Mouse (Mus musculus) hindbrain, embryonic 15.5 days (tissue): ENCODE data around the gene Stra6l. TPM values are rescaled to one million over a fixed set of nuclear protein-coding genes. Genes with fewer than 3 reads are reported as not detected.

Source experiments
- ATAC-seq: fragments of 200-750 bp; cut with Nextera tagmentation; 2 replicates; pipeline ENCODE4 v1.8.0; 2017; ENCODE audit warnings: low read depth, moderate number of reproducible peaks, moderate TSS enrichment; ENCODE audit not compliant: low FRiP score
- H3K27ac ChIP-seq: fragments of 300-500 bp; sonication (generic); replicated peaks from 2 replicates; pipeline ENCODE4 v1.5.1; 2015; ENCODE audit warnings: mild to moderate bottlenecking, inconsistent platforms
- H3K27me3 ChIP-seq: fragments of 300-500 bp; sonication (generic); 2 replicates; pipeline ENCODE4 v1.6.1; 2015; ENCODE audit warnings: control low read depth, inconsistent platforms
- H3K36me3 ChIP-seq: fragments of 300-500 bp; sonication (generic); 2 replicates; pipeline ENCODE4 v1.6.1; 2015; ENCODE audit warnings: control low read depth, inconsistent platforms
- H3K4me1 ChIP-seq: fragments of 300-500 bp; sonication (generic); replicated peaks from 2 replicates; pipeline ENCODE4 v1.6.1; 2015; ENCODE audit warnings: control low read depth, inconsistent platforms
- H3K4me2 ChIP-seq: fragments of 300-500 bp; sonication (generic); 2 replicates; pipeline ENCODE4 v1.6.1; 2015; ENCODE audit warnings: moderate library complexity, mild to moderate bottlenecking, inconsistent platforms
- H3K4me3 ChIP-seq: fragments of 300-500 bp; sonication (generic); 2 replicates; pipeline ENCODE4 v1.5.1; 2015; ENCODE audit warnings: mild to moderate bottlenecking, inconsistent platforms
- H3K9ac ChIP-seq: fragments of 300-500 bp; sonication (generic); 2 replicates; pipeline ENCODE4 v1.6.1; 2015; ENCODE audit warnings: inconsistent platforms
- H3K9me3 ChIP-seq: fragments of 300-500 bp; sonication (generic); 2 replicates; pipeline ENCODE4 v1.6.1; 2016; ENCODE audit warnings: control low read depth, inconsistent platforms
- WGBS: fragments of 180-500 bp; shearing (Covaris S2); methylation state at CpG from one replicate; pipeline ENCODE4 v1.1.7; 2015; 5-methylcytosine and 5-hydroxymethylcytosine counted together
- polyA plus RNA-seq: library from polyadenylated mRNA; unstranded; fragments of >200 nt; fragmentation: Nextera tagmentation; extraction: Ambion mirVana; gene quantifications from 2 replicates; pipeline ENCODE4 v1.2.1, GENCODE M21; 2015

Stra6l gene
- polyA plus RNA-seq, 1 experiment from 2014 or later: 0.35 TPM

DNA sequence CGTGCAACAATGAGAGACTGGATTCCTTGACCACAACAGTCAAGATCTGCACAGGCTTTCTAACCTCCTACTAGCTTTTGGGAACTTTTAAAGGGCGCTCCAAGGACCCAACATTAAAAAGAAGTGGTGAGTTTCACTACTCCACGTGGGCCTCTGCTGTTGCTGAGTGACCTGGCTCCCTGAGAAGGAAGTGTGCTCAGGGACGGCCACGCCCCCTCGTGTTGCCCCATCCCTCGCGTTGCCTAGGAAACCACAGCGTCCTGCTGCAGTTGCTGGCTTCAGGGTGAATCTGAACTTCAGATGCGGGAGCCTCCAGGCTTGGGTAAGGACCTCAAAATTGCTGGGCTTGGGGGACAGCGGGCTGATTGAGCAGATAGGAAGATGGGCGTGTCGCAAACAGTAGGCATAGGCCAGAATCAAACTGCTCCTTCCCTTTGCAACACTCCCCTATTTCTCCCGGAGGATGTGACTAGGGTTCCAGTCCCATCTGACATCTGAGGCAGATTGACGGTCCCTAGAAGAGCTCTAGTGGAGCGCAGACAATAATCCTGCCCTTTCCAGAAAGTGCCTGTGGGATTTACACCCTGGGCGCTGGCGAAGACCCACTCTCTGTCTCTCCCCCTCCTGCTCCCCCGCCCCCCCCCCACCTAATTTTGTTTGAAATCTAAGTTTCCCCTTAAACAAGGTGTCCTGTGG lies 41.8 kb downstream of the Stra6l start, which contains the start of gene Ccdc180:
Ccdc180 (plus strand) TSS at position 238 of the 696 bp plus-strand sequence.
- 0 out of 2 replicates have a peak within 1 kb of the TSS, but pooled peaks have one; percentile 12 for H3K4me3 ChIP-seq
- H3K27ac ChIP-seq: no peak within 1 kb of the TSS
- H3K9me3 ChIP-seq: no peaks in the 10 kb centered on the region
- H3K9ac ChIP-seq: no peak within 1 kb of the TSS
- WGBS: 12% methylated on average over 19 of the region's 19 CpGs
- H3K4me1 ChIP-seq: peaks cover 8% of the 10 kb centered on the region
- no peaks in the 10 kb centered on the region for H3K36me3 ChIP-seq
- no peaks in the 10 kb centered on the region for H3K27me3 ChIP-seq
- peak; percentile 42; the same call in 1 of the 2 replicates for ATAC-seq
- peak within 1 kb of the TSS; percentile 43 for H3K4me2 ChIP-seq

- H3K4me3 ChIP-seq: no peak overlapping the region
- H3K4me2 ChIP-seq: no peak overlapping the region
- WGBS: 15% methylated on average over 16 of the region's 16 CpGs
- peaks cover 4% of the 10 kb centered on the region; the same call in 1 of the 2 replicates for H3K4me1 ChIP-seq
- H3K9me3 ChIP-seq: no peaks in the 10 kb centered on the region
- H3K27ac ChIP-seq: no peak overlapping the region
- no peaks in the 10 kb centered on the region for H3K36me3 ChIP-seq
- ATAC-seq: no peak
- no peaks in the 10 kb centered on the region for H3K27me3 ChIP-seq
- H3K9ac ChIP-seq: no peak overlapping the region
Measured at GRCm38 (mm10) chr4:45896425-45897081, 48.1 kb downstream of the Stra6l start.

GRCm38 (mm10) chr4:45898413-45898812 lies 49.9 kb downstream of the Stra6l start:
- no peaks in the 10 kb centered on the region for H3K36me3 ChIP-seq
- H3K9me3 ChIP-seq: no peaks in the 10 kb centered on the region
- H3K9ac ChIP-seq: no peak overlapping the region
- H3K27me3 ChIP-seq: no peaks in the 10 kb centered on the region
- H3K4me3 ChIP-seq: no peak overlapping the region
- ATAC-seq: no peak
- 65% methylated on average over 5 of the region's 5 CpGs for WGBS
- peaks cover 4% of the 10 kb centered on the region; the same call in 1 of the 2 replicates for H3K4me1 ChIP-seq
- H3K27ac ChIP-seq: no peak overlapping the region
- no peak overlapping the region for H3K4me2 ChIP-seq

DNA sequence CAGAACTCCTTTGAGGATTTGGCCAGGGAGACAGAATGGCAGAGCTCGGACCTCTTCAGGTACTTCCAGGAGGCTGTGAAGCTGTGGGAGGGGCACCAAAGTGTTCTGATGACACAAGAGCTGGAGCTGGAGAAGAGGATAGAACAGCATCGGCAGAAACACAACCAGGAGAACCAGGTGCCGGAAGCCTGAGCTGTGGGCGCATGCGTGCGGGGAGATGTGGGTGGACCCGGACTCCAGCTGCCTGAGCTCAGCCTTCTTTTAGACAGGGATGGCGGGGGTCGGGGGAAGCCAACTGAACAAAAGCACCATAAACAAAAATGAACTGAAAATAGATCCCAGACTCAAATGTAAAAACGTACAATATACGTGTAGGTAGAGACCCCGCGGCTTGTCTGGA lies 60.8 kb downstream of the Stra6l start:
- H3K27ac ChIP-seq: no peak overlapping the region
- no peak overlapping the region for H3K4me3 ChIP-seq
- no peak overlapping the region for H3K4me2 ChIP-seq
- 91% methylated on average over 13 of the region's 13 CpGs for WGBS
- no peaks in the 10 kb centered on the region for H3K4me1 ChIP-seq
- H3K36me3 ChIP-seq: no peaks in the 10 kb centered on the region
- no peak for ATAC-seq
- no peak overlapping the region for H3K9ac ChIP-seq
- no peaks in the 10 kb centered on the region for H3K27me3 ChIP-seq
- H3K9me3 ChIP-seq: no peaks in the 10 kb centered on the region

DNA sequence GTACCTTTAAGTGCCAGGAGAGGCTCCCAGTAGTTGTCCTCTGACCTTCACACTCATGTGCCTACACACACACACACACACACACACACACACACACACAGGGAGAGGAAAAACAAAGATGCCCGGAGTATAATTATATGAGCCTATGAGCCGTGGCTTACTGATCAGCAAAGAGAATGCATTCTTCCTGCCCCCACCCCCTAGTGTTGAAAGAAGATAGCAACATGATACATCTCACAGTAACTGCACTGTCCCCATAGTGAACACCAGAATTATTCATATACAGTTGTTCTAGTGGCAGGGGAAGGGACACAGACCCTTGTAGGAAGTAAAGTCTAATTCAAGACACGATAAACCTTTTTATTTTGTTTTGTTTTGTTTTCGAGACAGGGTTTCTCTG lies 61.5 kb downstream of the Stra6l start:
- Histone ChIP-seq H3K27ac (no peak overlapping the region), H3K27me3 (no peaks in the 10 kb centered on the region), H3K4me3 (no peak overlapping the region), H3K4me2 (no peak overlapping the region), H3K9ac (no peak overlapping the region), H3K4me1 (no peaks in the 10 kb centered on the region), H3K36me3 (no peaks in the 10 kb centered on the region), H3K9me3 (no peaks in the 10 kb centered on the region)
- ATAC-seq: no peak
- WGBS: 66% methylated on average over 4 of the region's 4 CpGs

GRCm38 (mm10) chr4:45911256-45911655 lies 62.8 kb downstream of the Stra6l start:
- H3K27me3 ChIP-seq: no peaks in the 10 kb centered on the region
- no peak overlapping the region for H3K4me3 ChIP-seq
- no peaks in the 10 kb centered on the region for H3K4me1 ChIP-seq
- WGBS: 87% methylated on average over 5 of the region's 5 CpGs
- H3K4me2 ChIP-seq: no peak overlapping the region
- no peak overlapping the region for H3K9ac ChIP-seq
- H3K36me3 ChIP-seq: no peaks in the 10 kb centered on the region
- no peaks in the 10 kb centered on the region for H3K9me3 ChIP-seq
- no peak overlapping the region for H3K27ac ChIP-seq
- ATAC-seq: no peak

DNA sequence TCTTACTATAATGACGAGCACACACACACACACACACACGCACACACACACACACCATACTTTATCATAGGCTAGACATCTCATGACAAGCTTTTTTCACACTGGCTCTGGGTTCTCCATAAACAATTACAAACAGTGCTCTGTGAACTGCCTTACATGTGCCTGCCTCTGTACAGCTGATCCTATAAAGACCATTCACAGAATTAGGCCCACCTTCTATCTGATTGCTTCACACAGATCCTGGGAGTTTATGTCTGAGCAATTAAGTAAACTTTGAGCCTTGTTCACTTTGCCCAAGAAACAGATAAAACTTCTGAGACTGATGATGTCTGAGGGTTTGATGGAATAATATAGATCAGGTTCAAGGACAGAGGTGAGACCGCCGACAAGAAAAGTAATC lies 63.4 kb downstream of the Stra6l start:
- no peak overlapping the region for H3K9ac ChIP-seq
- no peak overlapping the region for H3K4me2 ChIP-seq
- H3K27ac ChIP-seq: no peak overlapping the region
- H3K36me3 ChIP-seq: no peaks in the 10 kb centered on the region
- H3K4me1 ChIP-seq: no peaks in the 10 kb centered on the region
- H3K27me3 ChIP-seq: no peaks in the 10 kb centered on the region
- no peak for ATAC-seq
- no peak overlapping the region for H3K4me3 ChIP-seq
- WGBS: 87% methylated on average over 4 of the region's 4 CpGs
- no peaks in the 10 kb centered on the region for H3K9me3 ChIP-seq

- no peaks in the 10 kb centered on the region for H3K27me3 ChIP-seq
- 46% methylated on average over 7 of the region's 7 CpGs for WGBS
- no peak overlapping the region for H3K9ac ChIP-seq
- no peak overlapping the region for H3K4me3 ChIP-seq
- ATAC-seq: no peak
- H3K27ac ChIP-seq: no peak overlapping the region
- no peaks in the 10 kb centered on the region for H3K9me3 ChIP-seq
- no peaks in the 10 kb centered on the region for H3K36me3 ChIP-seq
- no peaks in the 10 kb centered on the region for H3K4me1 ChIP-seq
- no peak overlapping the region for H3K4me2 ChIP-seq
Measured at GRCm38 (mm10) chr4:45917091-45917490, 68.6 kb downstream of the Stra6l start.

DNA sequence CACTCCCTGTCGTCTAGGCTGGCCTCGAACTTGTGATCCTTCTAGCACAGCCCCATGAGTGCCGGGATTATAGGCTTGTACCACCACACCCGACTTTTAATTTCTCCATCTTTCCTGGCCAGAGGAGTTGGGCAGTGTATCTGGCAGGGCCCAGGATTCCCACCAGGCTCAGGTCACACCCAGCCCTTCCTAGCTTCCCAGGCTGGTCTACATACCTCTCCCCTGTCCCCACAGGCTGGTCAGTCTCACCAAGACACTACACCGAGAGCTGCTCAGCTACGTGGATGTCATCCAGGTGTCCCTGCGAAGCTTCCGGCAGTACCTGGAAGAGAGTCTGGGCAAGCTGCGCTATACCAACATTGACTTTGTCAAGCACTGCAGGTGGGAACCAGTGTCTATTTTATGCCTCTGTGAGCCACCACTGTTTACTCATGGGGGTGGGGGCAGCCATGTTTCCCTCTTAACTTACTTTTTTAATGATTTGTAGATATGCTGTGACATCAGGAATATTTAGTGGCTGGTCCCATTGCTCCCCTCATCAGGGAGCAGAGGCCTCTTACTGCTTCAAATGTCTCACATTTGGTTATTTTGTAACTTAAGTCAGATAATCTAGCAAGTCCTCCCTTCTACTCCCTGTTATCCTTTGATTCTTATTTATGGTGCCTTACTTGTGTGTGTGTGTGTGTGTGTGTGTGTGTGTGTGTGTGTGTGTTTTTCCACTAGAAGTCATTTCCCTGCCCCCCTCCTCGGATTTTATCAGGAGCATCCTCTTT lies 73.4 kb downstream of the Stra6l start:
- 89% methylated on average over 10 of the region's 10 CpGs for whole genome bisulfite sequencing
- no peak overlapping the region for H3K4me2 ChIP-seq
- no peak overlapping the region for H3K9ac ChIP-seq
- H3K4me1 ChIP-seq: no peaks in the 10 kb centered on the region
- H3K27me3 ChIP-seq: no peaks in the 10 kb centered on the region
- H3K9me3 ChIP-seq: no peaks in the 10 kb centered on the region
- ATAC-seq: no peak
- H3K27ac ChIP-seq: no peak overlapping the region
- H3K36me3 ChIP-seq: no peaks in the 10 kb centered on the region
- no peak overlapping the region for H3K4me3 ChIP-seq

DNA sequence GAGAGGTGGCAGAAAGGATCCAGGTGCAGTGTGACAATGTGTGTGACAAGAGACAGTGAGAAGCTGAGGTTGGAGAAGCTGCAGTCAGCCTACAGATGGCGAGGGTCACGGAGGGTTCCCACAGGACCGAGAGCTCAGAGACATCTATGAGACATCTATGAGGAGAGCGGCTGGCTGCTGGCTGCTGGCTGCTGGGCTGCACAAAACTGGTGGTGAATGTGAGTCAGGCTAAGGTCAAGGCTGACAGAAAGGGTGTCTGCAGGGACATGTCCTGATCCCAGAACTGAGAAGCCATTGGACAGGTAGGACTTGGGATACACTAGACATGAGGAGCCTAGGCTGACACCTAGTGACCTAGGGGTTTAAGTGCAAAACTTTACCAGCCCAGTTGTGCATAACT lies 75.5 kb downstream of the Stra6l start:
- no peaks in the 10 kb centered on the region for H3K36me3 ChIP-seq
- no peak overlapping the region for H3K9ac ChIP-seq
- no peak overlapping the region for H3K4me2 ChIP-seq
- H3K4me3 ChIP-seq: no peak overlapping the region
- ATAC-seq: no peak
- H3K4me1 ChIP-seq: no peaks in the 10 kb centered on the region
- no peaks in the 10 kb centered on the region for H3K27me3 ChIP-seq
- H3K27ac ChIP-seq: no peak overlapping the region
- H3K9me3 ChIP-seq: no peaks in the 10 kb centered on the region
- WGBS: 91% methylated on average over 4 of the region's 4 CpGs

DNA sequence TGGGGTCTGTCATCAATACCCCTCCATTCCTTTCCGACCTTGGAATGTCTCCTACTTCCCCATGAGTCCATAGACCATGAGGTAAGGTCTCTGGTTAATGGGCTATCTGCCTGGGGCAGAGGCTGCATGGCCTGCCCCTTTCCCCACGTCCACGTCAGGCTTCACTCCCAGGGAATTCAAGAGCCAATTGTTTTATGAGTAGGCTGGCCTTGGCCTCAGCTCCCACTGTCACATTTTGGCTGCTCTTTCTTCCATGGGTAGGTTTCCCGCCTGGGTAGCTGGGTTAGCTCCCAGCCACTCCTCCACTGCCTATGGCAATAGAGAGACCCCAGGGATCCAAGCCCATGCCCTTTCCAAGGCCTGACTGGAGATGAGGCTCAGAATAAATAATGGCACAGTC lies 80.1 kb downstream of the Stra6l start:
- H3K4me2 ChIP-seq: no peak overlapping the region
- 80% methylated on average over 4 of the region's 4 CpGs for WGBS

More for the DNA sequence above, 80.1 kb downstream of the Stra6l start:
- no peaks in the 10 kb centered on the region for H3K4me1 ChIP-seq
- no peaks in the 10 kb centered on the region for H3K36me3 ChIP-seq
- no peaks in the 10 kb centered on the region for H3K27me3 ChIP-seq
- H3K9ac ChIP-seq: no peak overlapping the region
- no peaks in the 10 kb centered on the region for H3K9me3 ChIP-seq
- no peak for ATAC-seq
- no peak overlapping the region for H3K27ac ChIP-seq
- H3K4me3 ChIP-seq: no peak overlapping the region
